Mouse (Mus musculus): Measurements from ENCODE around the gene Myl12a.

- TF ChIP-seq CTCF (conservative IDR thresholded peaks at IDR 0.05; ENCODE audit: low read length) (no peak), NANOG (IDR thresholded peaks at IDR 0.05; ENCODE audit: borderline replicate concordance, low read length) (no peak), POU5F1 (IDR thresholded peaks at IDR 0.05; ENCODE audit: borderline replicate concordance, low read length) (no peak)
These were observed 37.4 kb downstream of the Myl12a start for GRCm38 (mm10) chr17:70965281-70965680.

All from E14TG2a.4 (cell line).